Mouse (Mus musculus) left cerebral cortex, postnatal 14 days (tissue): ENCODE results near the gene Kcnh5. TPM values are rescaled to one million over a fixed set of nuclear protein-coding genes. Genes with fewer than 3 reads are reported as not detected.

Experiments used
- DNase-seq, 2 experiments: peaks; one replicate each; pipeline ENCODE4 v3.0.0; 2021 to 2022; ENCODE audit warnings: low spot score in 2 of 2, mixed read lengths in 1 of 2
- intact Hi-C: fragments of 180-260 bp; cut with DNase I; formaldehyde crosslinking; loops from one replicate; pipeline ENCODE4 v1.15.1; 2025
- total RNA-seq, 2 experiments: library from RNA; stranded (reverse); gene quantifications; 2 replicates each; pipeline ENCODE4 v1.2.3; 2021

Gene Kcnh5
- total RNA-seq, 2 experiments from 2014 or later, result 77.5 to 111 TPM

- intact Hi-C loops, result no loop called here
- DNase-seq, result no peak
Measured at GRCm38 (mm10) chr12:74971187-74971586, 205.9 kb downstream of the Kcnh5 start.

- intact Hi-C loops, result no loop called here
- peak in 1 of 2 experiments; percentile 9 for DNase-seq
Measured at GRCm38 (mm10) chr12:74969420-74969819, 207.7 kb downstream of the Kcnh5 start.

GRCm38 (mm10) chr12:74966266-74966665 lies 210.9 kb downstream of the Kcnh5 start:
- intact Hi-C loops, result no loop called here
- no peak for DNase-seq

GRCm38 (mm10) chr12:74952661-74953060 lies 224.5 kb downstream of the Kcnh5 start:
- no peak for DNase-seq
- intact Hi-C loops, result no loop called here

- intact Hi-C loops, result no loop called here
- no peak for DNase-seq
Measured at GRCm38 (mm10) chr12:74951124-74952115, 225.7 kb downstream of the Kcnh5 start.

GRCm38 (mm10) chr12:74901331-74901730 lies 275.8 kb downstream of the Kcnh5 start:
- DNase-seq, result no peak
- intact Hi-C loops, result no loop called here

- intact Hi-C loops, result no loop called here
- DNase-seq, result no peak
Measured at GRCm38 (mm10) chr12:74900777-74901176, 276.4 kb downstream of the Kcnh5 start.

- no peak for DNase-seq
- intact Hi-C loops, result no loop called here
Measured at GRCm38 (mm10) chr12:74899055-74899454, 278.1 kb downstream of the Kcnh5 start.

- intact Hi-C loops, result no loop called here
- no peak for DNase-seq
Measured at GRCm38 (mm10) chr12:74898211-74898610, 278.9 kb downstream of the Kcnh5 start.

GRCm38 (mm10) chr12:74894870-74895423 lies 282.2 kb downstream of the Kcnh5 start:
- no peak for DNase-seq
- intact Hi-C loops, result no loop called here

GRCm38 (mm10) chr12:74889419-74889818 lies 287.7 kb downstream of the Kcnh5 start:
- intact Hi-C loops, result no loop called here
- DNase-seq, result no peak

GRCm38 (mm10) chr12:74887064-74887463 lies 290.1 kb downstream of the Kcnh5 start:
- DNase-seq, result no peak
- intact Hi-C loops, result no loop called here

- intact Hi-C loops, result no loop called here
- DNase-seq, result peak in 1 of 2 experiments; percentile 15
Measured at GRCm38 (mm10) chr12:74881344-74881743, 295.8 kb downstream of the Kcnh5 start.

GRCm38 (mm10) chr12:74855666-74856065 lies 321.5 kb downstream of the Kcnh5 start:
- no peak for DNase-seq
- intact Hi-C loops, result no loop called here

GRCm38 (mm10) chr12:74854263-74854662 lies 322.9 kb downstream of the Kcnh5 start:
- no peak for DNase-seq
- intact Hi-C loops, result no loop called here

- DNase-seq, result no peak
- intact Hi-C loops, result no loop called here
Measured at GRCm38 (mm10) chr12:74850323-74850722, 326.8 kb downstream of the Kcnh5 start.

- intact Hi-C loops, result no loop called here
- DNase-seq, result no peak
Measured at GRCm38 (mm10) chr12:74849912-74850311, 327.2 kb downstream of the Kcnh5 start.

- intact Hi-C loops, result no loop called here
- peak; percentile 90 to 96 for DNase-seq
Measured at GRCm38 (mm10) chr12:74848611-74849347, 328.4 kb downstream of the Kcnh5 start.
